Mouse (Mus musculus) liver, embryonic 13.5 days (tissue): ENCODE measurements around the gene P2ry6. TPM values are rescaled to one million over a fixed set of nuclear protein-coding genes. Genes with fewer than 3 reads are reported as not detected.

Experiments
- ATAC-seq: fragments of 200-750 bp; cut with Nextera tagmentation; 2 replicates; pipeline ENCODE4 v1.8.0; 2017; ENCODE audit warnings: low read depth, mild to moderate bottlenecking, moderate number of reproducible peaks, moderate library complexity
- DNase-seq: peaks from one replicate; pipeline ENCODE4 v3.0.0; 2022
- H3K27ac ChIP-seq: fragments of 300-500 bp; sonication (generic); 2 replicates; pipeline ENCODE4 v1.5.1; 2015; ENCODE audit warnings: moderate library complexity, mild to moderate bottlenecking, inconsistent platforms
- H3K27me3 ChIP-seq: fragments of 300-500 bp; sonication (generic); 2 replicates; pipeline ENCODE4 v1.6.1; 2015; ENCODE audit warnings: mild to moderate bottlenecking, inconsistent platforms
- H3K36me3 ChIP-seq: fragments of 300-500 bp; sonication (generic); 2 replicates; pipeline ENCODE4 v1.6.1; 2015; ENCODE audit warnings: mild to moderate bottlenecking, inconsistent platforms
- H3K4me1 ChIP-seq: fragments of 300-500 bp; sonication (generic); replicated peaks from 2 replicates; pipeline ENCODE4 v1.6.1; 2015; ENCODE audit warnings: inconsistent platforms
- H3K4me2 ChIP-seq: fragments of 300-500 bp; sonication (generic); 2 replicates; pipeline ENCODE4 v1.6.1; 2015; ENCODE audit warnings: inconsistent platforms, mild to moderate bottlenecking, moderate library complexity
- H3K4me3 ChIP-seq: fragments of 300-500 bp; sonication (generic); replicated peaks from 2 replicates; pipeline ENCODE4 v1.5.1; 2015; ENCODE audit warnings: mild to moderate bottlenecking, inconsistent platforms
- H3K9ac ChIP-seq: fragments of 300-500 bp; sonication (generic); 2 replicates; pipeline ENCODE4 v1.6.1; 2015; ENCODE audit warnings: mild to moderate bottlenecking, inconsistent platforms
- H3K9me3 ChIP-seq: fragments of 300-500 bp; sonication (generic); replicated peaks from 2 replicates; pipeline ENCODE4 v1.6.1; 2016; ENCODE audit warnings: inconsistent platforms
- WGBS: fragments of 180-500 bp; shearing (Covaris S2); methylation state at CpG from one replicate; pipeline ENCODE4 v1.1.7; 2015; ENCODE audit not compliant: insufficient replicate concordance; 5-methylcytosine and 5-hydroxymethylcytosine counted together
- polyA plus RNA-seq: library from polyadenylated mRNA; unstranded; fragments of >200 nt; fragmentation: Nextera tagmentation; extraction: Ambion mirVana; gene quantifications from 2 replicates; pipeline ENCODE4 v1.2.1, GENCODE M21; 2015

Gene P2ry6
- polyA plus RNA-seq, 1 experiment from 2014 or later: 2.7 TPM

DNA sequence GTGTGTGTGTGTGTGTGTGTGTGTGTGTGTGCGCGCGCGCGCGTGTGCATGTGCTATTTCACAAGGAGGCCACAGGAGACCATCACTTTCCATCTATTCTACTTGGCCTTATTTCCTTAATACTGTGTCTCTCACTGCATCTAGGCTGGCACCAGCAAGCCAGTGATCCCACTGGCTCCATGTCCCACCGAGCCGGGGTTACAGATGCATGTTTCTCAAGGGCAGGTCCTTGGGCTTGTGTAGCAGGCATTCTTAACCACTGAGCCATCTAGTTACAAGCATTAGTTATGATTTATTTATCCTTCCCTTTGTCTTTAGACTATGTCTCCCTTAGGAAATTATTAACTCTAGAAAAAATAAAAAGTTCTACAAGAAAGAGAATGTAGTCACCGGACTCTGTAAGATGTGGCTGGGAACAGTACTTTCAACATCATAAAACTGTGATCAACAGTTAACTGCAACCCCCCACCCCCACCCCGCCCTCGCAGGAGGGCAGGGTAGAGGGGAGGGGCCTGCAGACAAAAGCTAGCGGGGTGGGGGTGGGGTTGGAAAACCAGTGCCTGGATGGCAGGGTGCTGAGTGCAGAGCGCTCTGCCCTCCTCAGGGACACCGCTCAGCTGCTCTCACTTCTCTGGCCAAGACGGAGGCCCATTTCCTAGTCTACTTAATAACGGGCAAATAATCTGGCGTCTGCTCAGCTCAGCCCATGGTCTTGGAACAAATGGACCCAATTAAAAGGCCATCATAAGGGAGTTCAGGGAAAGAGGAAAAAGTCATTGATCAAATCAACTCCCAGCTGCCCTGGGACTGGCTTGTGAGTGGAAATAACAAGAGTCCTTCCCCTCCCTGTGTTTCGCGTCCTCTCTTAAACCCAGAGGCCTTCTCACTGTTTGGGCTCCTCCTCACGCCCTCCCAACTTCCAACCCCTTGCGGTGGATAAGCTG is 10.3 kb upstream of the P2ry6 start:
- no peak overlapping the region; the same call in 1 of the 2 replicates for H3K27ac ChIP-seq
- no peak overlapping the region for H3K9ac ChIP-seq
- peak overlapping the region; percentile 38; the same call in 1 of the 2 replicates for H3K4me2 ChIP-seq
- no peak overlapping the region for H3K4me3 ChIP-seq
- DNase-seq (no peak), ATAC-seq (peak; percentile 63)
- H3K4me1 ChIP-seq: peaks cover 14% of the 10 kb centered on the region
- no peaks in the 10 kb centered on the region for H3K27me3 ChIP-seq
- no peaks in the 10 kb centered on the region for H3K36me3 ChIP-seq
- H3K9me3 ChIP-seq: no peaks in the 10 kb centered on the region
- 44% methylated on average over 21 of the region's 21 CpGs for WGBS

DNA sequence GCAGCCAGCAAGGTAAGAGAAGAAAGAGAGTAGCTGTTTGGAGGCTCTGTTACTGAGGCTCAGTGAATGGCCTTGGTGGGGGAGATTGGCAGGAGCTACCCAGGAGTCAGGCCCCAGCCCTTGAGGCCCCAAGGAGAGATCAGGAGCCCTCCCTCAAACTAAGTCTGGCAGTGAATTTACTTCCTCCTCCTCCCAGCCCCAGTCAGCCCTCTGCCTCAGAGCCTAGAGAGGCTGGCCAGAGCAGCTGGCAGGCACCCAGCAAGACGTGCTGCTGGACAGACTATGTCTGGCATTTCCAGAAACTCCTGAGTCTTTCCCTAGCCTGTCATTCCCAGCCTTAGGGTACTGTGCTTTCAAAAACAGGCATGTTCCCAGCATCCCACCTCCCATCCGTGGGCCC is 4.7 kb upstream of the P2ry6 start:
- Histone ChIP-seq H3K36me3 (no peaks in the 10 kb centered on the region), H3K4me3 (no peak overlapping the region), H3K27me3 (peaks cover 15% of the 10 kb centered on the region), H3K9me3 (no peaks in the 10 kb centered on the region), H3K9ac (no peak overlapping the region), H3K27ac (no peak overlapping the region), H3K4me2 (no peak overlapping the region), H3K4me1 (peaks cover 12% of the 10 kb centered on the region)
- DNase-seq (no peak), ATAC-seq (no peak)
- 32% methylated on average over 2 of the region's 2 CpGs for WGBS

DNA sequence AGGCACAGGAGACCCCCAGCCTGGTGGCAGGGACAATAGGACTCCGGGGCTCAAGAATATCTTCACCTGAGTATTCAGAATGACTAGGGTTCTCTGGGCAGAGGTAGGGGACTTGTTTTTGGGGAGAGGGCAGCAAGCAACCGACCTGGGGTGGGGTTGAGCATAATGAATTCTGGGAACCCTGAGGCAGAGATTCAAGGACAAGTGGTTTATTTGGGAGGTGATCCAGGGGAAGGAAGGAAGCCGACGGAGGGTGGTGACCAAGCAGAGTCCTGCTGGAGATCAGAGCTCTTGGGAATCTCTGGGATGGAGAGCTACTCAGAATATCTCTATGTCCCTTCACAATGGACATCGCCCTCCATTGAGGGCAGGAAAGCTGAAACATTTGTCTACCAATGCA is 3.7 kb upstream of the P2ry6 start:
- no peaks in the 10 kb centered on the region for H3K36me3 ChIP-seq
- ATAC-seq (no peak), DNase-seq (no peak)
- peaks cover 25% of the 10 kb centered on the region for H3K27me3 ChIP-seq
- no peak overlapping the region for H3K4me3 ChIP-seq
- H3K4me1 ChIP-seq: peaks cover 22% of the 10 kb centered on the region
- H3K27ac ChIP-seq: no peak overlapping the region
- H3K9me3 ChIP-seq: no peaks in the 10 kb centered on the region
- 69% methylated on average over 5 of the region's 5 CpGs for whole genome bisulfite sequencing
- no peak overlapping the region for H3K9ac ChIP-seq
- no peak overlapping the region for H3K4me2 ChIP-seq

DNA sequence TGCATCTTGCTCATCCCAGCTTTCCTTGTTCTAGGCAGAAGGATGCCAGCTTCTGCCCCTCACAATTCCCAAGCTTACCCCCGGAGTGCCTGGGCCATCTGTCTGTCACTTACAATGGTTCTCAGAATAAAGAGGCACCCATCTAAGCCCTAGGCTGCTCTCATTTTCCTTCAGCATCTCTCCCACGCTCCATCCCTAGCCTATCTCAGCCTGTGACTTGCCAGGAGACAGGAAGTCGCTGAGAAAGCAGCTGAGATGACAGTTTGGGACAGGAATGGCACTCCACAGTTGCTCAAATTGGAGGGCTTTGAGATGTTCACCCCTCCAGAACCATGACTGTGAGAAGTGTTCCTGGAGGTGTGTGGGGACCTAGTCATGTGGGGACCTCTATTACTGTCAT is 1.6 kb downstream of the P2ry6 start:
- H3K27ac ChIP-seq: no peak overlapping the region
- H3K4me3 ChIP-seq: no peak overlapping the region
- H3K4me1 ChIP-seq: peaks cover 22% of the 10 kb centered on the region
- H3K36me3 ChIP-seq: no peaks in the 10 kb centered on the region
- no peak overlapping the region for H3K4me2 ChIP-seq
- no peaks in the 10 kb centered on the region for H3K9me3 ChIP-seq
- no peak overlapping the region for H3K9ac ChIP-seq
- H3K27me3 ChIP-seq: peaks cover 36% of the 10 kb centered on the region
- WGBS: 37% methylated on average over 3 of the region's 3 CpGs
- ATAC-seq: no peak
- DNase-seq: no peak

- H3K4me3 ChIP-seq: no peak overlapping the region
- no peak overlapping the region for H3K9ac ChIP-seq
- peaks cover 30% of the 10 kb centered on the region for H3K4me1 ChIP-seq
- ATAC-seq (no peak), DNase-seq (no peak)
- 59% methylated on average over 10 of the region's 10 CpGs for WGBS
- no peaks in the 10 kb centered on the region for H3K36me3 ChIP-seq
- no peak overlapping the region for H3K4me2 ChIP-seq
- H3K27me3 ChIP-seq: peaks cover 20% of the 10 kb centered on the region
- no peak overlapping the region for H3K27ac ChIP-seq
- H3K9me3 ChIP-seq: no peaks in the 10 kb centered on the region
Observed at GRCm38 (mm10) chr7:100968874-100969659, 5.4 kb downstream of the P2ry6 start.

DNA sequence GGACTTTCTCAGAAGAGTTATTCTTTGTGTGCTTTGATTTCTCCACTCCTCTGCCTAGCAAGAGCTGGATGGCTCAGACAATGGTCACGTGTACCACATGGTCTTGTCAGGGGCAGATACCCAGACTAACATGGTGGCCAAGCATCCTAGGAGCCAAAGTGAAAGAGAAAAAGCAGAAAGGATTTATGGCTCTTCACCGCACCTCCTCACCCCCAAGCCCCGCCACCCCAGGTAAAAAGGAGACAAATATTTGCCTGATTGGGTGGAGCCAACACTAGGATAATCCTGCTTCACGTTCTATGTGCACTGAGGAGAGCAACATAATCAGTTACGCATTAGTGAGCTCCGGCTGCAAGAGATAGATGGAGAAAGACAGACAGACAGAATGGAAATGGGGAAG is 6.1 kb downstream of the P2ry6 start:
- Histone ChIP-seq H3K9ac (no peak overlapping the region), H3K9me3 (no peaks in the 10 kb centered on the region), H3K27me3 (peaks cover 13% of the 10 kb centered on the region), H3K4me1 (peaks cover 23% of the 10 kb centered on the region), H3K36me3 (no peaks in the 10 kb centered on the region), H3K27ac (no peak overlapping the region), H3K4me2 (no peak overlapping the region), H3K4me3 (no peak overlapping the region)
- ATAC-seq: no peak
- DNase-seq: no peak
- 65% methylated on average over 6 of the region's 6 CpGs for WGBS

- no peak overlapping the region for H3K4me2 ChIP-seq
- no peak for ATAC-seq
- H3K4me3 ChIP-seq: no peak overlapping the region
- DNase-seq: no peak
- no peaks in the 10 kb centered on the region for H3K36me3 ChIP-seq
- peaks cover 21% of the 10 kb centered on the region for H3K4me1 ChIP-seq
- 60% methylated on average over 9 of the region's 9 CpGs for WGBS
- peaks cover 8% of the 10 kb centered on the region for H3K27me3 ChIP-seq
- no peaks in the 10 kb centered on the region for H3K9me3 ChIP-seq
- no peak overlapping the region for H3K9ac ChIP-seq
- H3K27ac ChIP-seq: no peak overlapping the region
Observed at GRCm38 (mm10) chr7:100967850-100968249, 6.6 kb downstream of the P2ry6 start.

GRCm38 (mm10) chr7:100966014-100966413 is 8.4 kb downstream of the P2ry6 start:
- H3K27ac ChIP-seq: no peak overlapping the region
- no peak overlapping the region for H3K4me2 ChIP-seq
- no peaks in the 10 kb centered on the region for H3K36me3 ChIP-seq
- H3K4me3 ChIP-seq: no peak overlapping the region
- peaks cover 21% of the 10 kb centered on the region for H3K4me1 ChIP-seq
- WGBS: 67% methylated on average over 7 of the region's 7 CpGs
- H3K9me3 ChIP-seq: no peaks in the 10 kb centered on the region
- H3K9ac ChIP-seq: no peak overlapping the region
- ATAC-seq: 0 out of 2 replicates have a peak, but pooled peaks have one; percentile 24
- no peaks in the 10 kb centered on the region; the same call in 1 of the 2 replicates for H3K27me3 ChIP-seq
- no peak for DNase-seq

DNA sequence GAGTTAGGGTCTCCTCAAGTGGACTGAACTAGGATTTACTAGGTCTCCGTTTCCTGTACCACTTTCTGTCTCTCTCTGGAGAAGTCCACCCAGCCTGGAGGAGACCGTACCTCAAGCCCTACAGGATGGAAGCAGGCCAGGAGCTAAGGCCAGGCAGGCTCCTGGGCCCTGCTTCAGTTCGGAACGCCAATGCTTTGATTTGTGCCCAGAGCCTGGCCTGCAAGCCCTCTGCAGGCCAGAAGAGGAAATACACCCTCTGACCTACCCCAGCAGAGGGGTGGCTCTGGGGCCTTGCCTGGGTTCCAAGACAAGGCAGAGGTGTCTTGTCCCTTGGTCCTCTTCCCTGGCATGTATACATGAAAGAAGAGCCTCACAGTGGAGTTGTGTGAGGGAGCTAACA is 9.4 kb downstream of the P2ry6 start:
- DNase-seq: no peak
- Histone ChIP-seq H3K27ac (no peak overlapping the region), H3K9ac (no peak overlapping the region), H3K4me2 (no peak overlapping the region), H3K36me3 (no peaks in the 10 kb centered on the region), H3K4me1 (peaks cover 21% of the 10 kb centered on the region), H3K4me3 (no peak overlapping the region), H3K9me3 (no peaks in the 10 kb centered on the region), H3K27me3 (no peaks in the 10 kb centered on the region; the same call in 1 of the 2 replicates)
- 24% methylated on average over 4 of the region's 4 CpGs for WGBS
- no peak for ATAC-seq

- Histone ChIP-seq H3K9ac (no peak overlapping the region), H3K27me3 (no peaks in the 10 kb centered on the region; the same call in 1 of the 2 replicates), H3K4me3 (no peak overlapping the region), H3K27ac (no peak overlapping the region), H3K9me3 (no peaks in the 10 kb centered on the region), H3K4me1 (peaks cover 21% of the 10 kb centered on the region), H3K36me3 (no peaks in the 10 kb centered on the region), H3K4me2 (no peak overlapping the region)
- 53% methylated on average over 6 of the region's 6 CpGs for WGBS
- ATAC-seq: no peak
- DNase-seq: no peak
Observed at GRCm38 (mm10) chr7:100964242-100964641, 10.2 kb downstream of the P2ry6 start.

DNA sequence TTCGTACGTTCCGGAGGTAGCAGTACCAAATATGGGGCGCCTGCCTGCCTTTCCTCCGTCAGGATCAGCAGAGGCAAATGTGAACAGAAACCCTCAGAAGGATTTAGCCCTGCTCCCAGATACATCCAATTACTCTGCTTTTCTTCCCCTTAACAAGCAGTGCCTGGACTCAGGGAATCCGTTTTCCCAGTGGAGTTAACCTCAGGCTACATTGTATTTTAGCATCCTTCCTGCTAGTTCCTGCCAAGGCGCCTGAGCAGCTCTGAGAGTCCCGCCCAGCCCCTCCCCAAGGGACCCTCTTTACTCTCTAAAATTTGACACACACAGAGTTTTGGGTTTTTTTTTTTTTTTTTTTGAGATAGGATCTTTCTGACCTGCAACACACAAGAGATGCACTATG is 11.1 kb downstream of the P2ry6 start:
- DNase-seq (no peak), ATAC-seq (no peak)
- Histone ChIP-seq H3K4me1 (peaks cover 21% of the 10 kb centered on the region), H3K9ac (no peak overlapping the region), H3K27ac (no peak overlapping the region), H3K36me3 (no peaks in the 10 kb centered on the region), H3K4me3 (no peak overlapping the region), H3K4me2 (no peak overlapping the region), H3K27me3 (no peaks in the 10 kb centered on the region; the same call in 1 of the 2 replicates), H3K9me3 (no peaks in the 10 kb centered on the region)
- whole genome bisulfite sequencing: 69% methylated on average over 8 of the region's 8 CpGs
